In the genomic region with DNA sequence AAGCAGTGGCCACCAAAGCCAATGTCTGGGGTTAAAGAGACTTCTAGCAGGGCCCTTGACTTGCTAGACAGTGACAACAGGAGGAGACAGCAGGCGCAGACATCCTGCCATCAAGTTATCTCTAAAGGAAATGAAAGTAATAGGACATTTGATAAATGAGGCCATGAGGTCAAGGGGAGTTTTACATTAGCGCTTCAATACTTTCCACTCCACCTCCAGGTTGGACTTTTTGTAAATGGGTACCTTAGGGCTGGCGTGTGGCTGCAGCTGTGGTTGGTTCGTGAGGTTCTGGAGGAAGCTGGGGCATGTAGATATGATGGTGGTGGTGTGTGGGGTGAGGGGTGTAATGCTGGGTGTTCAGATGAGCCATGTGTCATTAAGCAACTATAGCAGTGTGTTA, we compare ENCODE assay signal across 22 mouse cellular contexts. TPM values are rescaled to one million over a fixed set of nuclear protein-coding genes. Genes with fewer than 3 reads are reported as not detected.
A peak's percentile ranks its signal among the peaks of the same experiment; 100 is the strongest.
DNase-seq lines count a peak whose midpoint lies in the region; ATAC-seq and TF ChIP-seq lines count a peak whose summit lies in the region.
"Had no signal": no experiment of that assay in that cellular context is flagged by ENCODE, and none has a peak within 500 bp of the region (broad histone marks: within the 10 kb centered on the region; RNA-seq: fewer than 3 reads in every experiment).

No protein-coding gene starts in this region.

- no peak overlapping the region for H3K27ac ChIP-seq in liver, embryonic 11.5 days (ENCODE audit: low read depth, low read length)
- no peak overlapping the region for H3K27ac ChIP-seq in liver, postnatal 0 days (ENCODE audit: low read depth)
- H3K27ac ChIP-seq: embryonic facial prominence, embryonic 13.5 days; heart, embryonic 15.5 days; hindbrain, embryonic 14.5 days; limb, embryonic 10.5 days; limb, embryonic 15.5 days; macrophage; midbrain, embryonic 12.5 days had no signal

- H3K4me3 ChIP-seq in liver, embryonic 11.5 days (ENCODE audit: low read depth, low read length) = no peak overlapping the region
- H3K4me3 ChIP-seq in liver, postnatal 0 days (ENCODE audit: low read depth, low read length) = no peak overlapping the region
- H3K4me3 ChIP-seq: embryonic facial prominence, embryonic 13.5 days; heart, embryonic 15.5 days; limb, embryonic 10.5 days; limb, embryonic 15.5 days; midbrain, embryonic 12.5 days had no signal

- 35% methylated on average over 4 of the region's 4 CpGs for WGBS in liver, embryonic 11.5 days
- whole genome bisulfite sequencing in liver, postnatal 0 days (ENCODE audit: insufficient replicate concordance) = 29% methylated on average over 4 of the region's 4 CpGs

- H3K27me3 ChIP-seq in liver, embryonic 11.5 days (replicated peaks; ENCODE audit: control insufficient read depth, insufficient read depth, low read length) = no peaks in the 10 kb centered on the region
- no peaks in the 10 kb centered on the region for H3K27me3 ChIP-seq in liver, postnatal 0 days (ENCODE audit: insufficient read depth, low read length)
- H3K27me3 ChIP-seq: embryonic facial prominence, embryonic 13.5 days; heart, embryonic 15.5 days; limb, embryonic 15.5 days; midbrain, embryonic 12.5 days had no signal

- no peak for DNase-seq in liver, embryonic 11.5 days (ENCODE audit: low spot score)
- DNase-seq in liver, postnatal 0 days = no peak
- DNase-seq in natural killer cell, adult 2 months (ENCODE audit: low spot score in 2 of 2) = peak; percentile 48 to 63
- DNase-seq in thymus, adult 18-20 months = no peak
- no peak for DNase-seq in Muller cell, postnatal 12 days (ENCODE audit: inconsistent ontology term)
- no peak for DNase-seq in kidney, postnatal 10 days
- DNase-seq: adrenal gland, postnatal 14 days; cerebellum, adult 11-12 months; cerebellum, adult 9-11 months; heart, postnatal 4 days; kidney, adult 2 months; kidney, postnatal 4 days had no signal

- H3K36me3 ChIP-seq in liver, embryonic 11.5 days (ENCODE audit: control insufficient read depth, insufficient read depth, low read length) = no peaks in the 10 kb centered on the region
- H3K36me3 ChIP-seq in liver, postnatal 0 days (replicated peaks; ENCODE audit: insufficient read depth, low read length) = no peaks in the 10 kb centered on the region
- H3K36me3 ChIP-seq: embryonic facial prominence, embryonic 13.5 days; heart, embryonic 15.5 days; limb, embryonic 10.5 days; limb, embryonic 15.5 days; midbrain, embryonic 12.5 days had no signal

- no peaks in the 10 kb centered on the region for H3K9me3 ChIP-seq in liver, embryonic 11.5 days (ENCODE audit: control insufficient read depth, low read length)
- H3K9me3 ChIP-seq in liver, postnatal 0 days (ENCODE audit: low read length) = no peaks in the 10 kb centered on the region
- H3K9me3 ChIP-seq: embryonic facial prominence, embryonic 13.5 days; heart, embryonic 15.5 days; limb, embryonic 10.5 days; limb, embryonic 15.5 days; midbrain, embryonic 12.5 days had no signal

- H3K4me1 ChIP-seq in liver, embryonic 11.5 days (replicated peaks; ENCODE audit: control insufficient read depth, insufficient read depth, low read length) = no peaks in the 10 kb centered on the region; the same call in 1 of the 2 replicates
- no peaks in the 10 kb centered on the region for H3K4me1 ChIP-seq in liver, postnatal 0 days (ENCODE audit: insufficient read depth)
- H3K4me1 ChIP-seq: embryonic facial prominence, embryonic 13.5 days; heart, embryonic 15.5 days; limb, embryonic 10.5 days; limb, embryonic 15.5 days; midbrain, embryonic 12.5 days had no signal

- TF ChIP-seq CTCF in liver, postnatal 0 days (IDR thresholded peaks at IDR 0.05; ENCODE audit: low read depth) = no peak

- TF ChIP-seq EP300 in liver, postnatal 0 days (IDR thresholded peaks at IDR 0.05; ENCODE audit: low read depth) = no peak

- H3K9ac ChIP-seq in liver, embryonic 11.5 days (ENCODE audit: low read depth, low read length) = no peak overlapping the region
- no peak overlapping the region for H3K9ac ChIP-seq in liver, postnatal 0 days (replicated peaks)
- H3K9ac ChIP-seq: embryonic facial prominence, embryonic 13.5 days; heart, embryonic 15.5 days; hindbrain, embryonic 14.5 days; limb, embryonic 15.5 days; midbrain, embryonic 12.5 days had no signal

- H3K4me2 ChIP-seq in liver, embryonic 11.5 days = no peak overlapping the region
- no peak overlapping the region for H3K4me2 ChIP-seq in liver, postnatal 0 days (ENCODE audit: low read depth, low read length)
- H3K4me2 ChIP-seq: embryonic facial prominence, embryonic 13.5 days; heart, embryonic 15.5 days; hindbrain, embryonic 14.5 days; limb, embryonic 15.5 days; midbrain, embryonic 12.5 days had no signal

- peak; percentile 47; the same call in 1 of the 2 replicates for ATAC-seq in liver, embryonic 11.5 days (replicated peaks; ENCODE audit: low FRiP score)
- ATAC-seq in liver, postnatal 0 days = no peak
- peak; percentile 92 for ATAC-seq in common myeloid progenitor, adult 5-6 weeks (replicated peaks; ENCODE audit: low read depth, poor library complexity, severe bottlenecking)
- peak; percentile 67 for ATAC-seq in megakaryocyte, adult 5-6 weeks (ENCODE audit: poor library complexity, severe bottlenecking)
- ATAC-seq: forebrain, embryonic 16.5 days had no signal

RNA-seq across cellular contexts. Expression of a gene that starts 44.7 kb away (rescaled TPM):
- polyA plus RNA-seq in liver, embryonic 11.5 days (2014; fragmentation: Nextera tagmentation; extraction: Ambion mirVana) = 21.6 and 27.0 TPM in 2 replicates
- 6.1 and 6.4 TPM in 2 replicates for polyA plus RNA-seq in liver, postnatal 0 days (2015; fragmentation: Nextera tagmentation; extraction: Ambion mirVana)
- total RNA-seq in common myeloid progenitor, adult 5-6 weeks (2017) = 41.7 and 51.3 TPM in 2 replicates
- total RNA-seq in megakaryocyte, adult 5-6 weeks (2015) = 92.4 and 93.2 TPM in 2 replicates
- 50.8 and 64.1 TPM in 2 replicates for total RNA-seq in megakaryocyte, adult 5-6 weeks (2017)

Comparison
In these comparisons a context has a peak if more than half of its experiments do, and no peak if none do; other contexts are left out.
1. DNase-seq: peak in natural killer cell, adult 2 months (2 of 2); none in liver, embryonic 11.5 days (single experiment), liver, postnatal 0 days (single experiment), thymus, adult 18-20 months (0 of 2), Muller cell, postnatal 12 days (single experiment) and kidney, postnatal 10 days (single experiment).